Mouse (Mus musculus): ENCODE results near the gene Caml.
A peak's percentile ranks its signal among the peaks of the same experiment; 100 is the strongest.
"Not testable (repeated sequence)": the region's sequence is repeated elsewhere in the genome, so short reads cannot be mapped to it uniquely, and the experiment has no call there.

Gene Caml

DNA sequence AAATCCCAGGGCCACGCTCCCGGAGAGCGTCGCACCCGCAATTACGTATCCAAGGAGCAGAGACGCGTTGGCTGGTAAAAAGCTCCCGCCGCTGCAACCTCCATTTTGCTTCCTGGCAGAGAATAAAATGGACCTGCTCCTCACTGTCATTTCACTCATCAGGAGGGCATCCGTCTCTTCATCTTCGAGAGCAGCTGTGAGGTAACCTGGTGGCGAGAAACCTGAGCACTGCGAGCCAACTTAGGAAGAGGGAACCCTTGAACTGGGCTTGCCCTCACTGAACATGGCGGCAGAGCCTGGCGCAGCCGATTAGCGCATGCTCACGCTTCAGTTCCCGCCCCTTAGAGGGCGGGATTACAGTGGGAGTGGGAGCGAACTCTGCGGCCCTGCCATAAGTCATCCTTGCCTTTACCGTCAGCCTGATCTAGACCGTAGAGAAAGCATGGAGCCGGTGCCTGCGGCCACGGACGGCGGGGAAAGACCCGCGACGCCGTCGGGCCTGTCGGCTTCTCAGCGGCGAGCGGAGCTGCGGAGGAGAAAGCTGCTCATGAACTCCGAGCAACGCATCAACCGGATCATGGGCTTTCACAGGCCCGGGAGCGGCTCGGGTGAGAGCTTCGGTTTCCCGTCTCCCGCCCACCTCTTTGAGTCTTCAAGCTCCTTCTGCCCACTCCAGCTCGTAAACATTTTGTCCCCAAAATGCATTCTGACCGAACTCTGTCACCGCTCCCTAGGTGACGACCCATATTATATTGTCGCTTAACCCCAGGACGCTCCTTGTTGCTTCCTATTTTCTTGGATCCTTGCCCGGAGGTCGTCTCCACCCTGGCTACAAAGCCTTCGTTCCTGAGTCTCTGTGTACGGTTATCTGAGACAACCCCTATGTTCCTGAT is at the start of gene Caml:
Gene Caml (plus strand): TSS at position 357 of the 893 bp plus-strand sequence.
- DNase-seq, result peak; percentile 85 to 89

- no peak for DNase-seq
Observed at GRCm38 (mm10) chr13:55573432-55573831, 49.4 kb upstream of the Caml start, which contains the start of gene Tmed9. TSS of gene Tmed9 (plus strand) at chr13:55573732.

DNA sequence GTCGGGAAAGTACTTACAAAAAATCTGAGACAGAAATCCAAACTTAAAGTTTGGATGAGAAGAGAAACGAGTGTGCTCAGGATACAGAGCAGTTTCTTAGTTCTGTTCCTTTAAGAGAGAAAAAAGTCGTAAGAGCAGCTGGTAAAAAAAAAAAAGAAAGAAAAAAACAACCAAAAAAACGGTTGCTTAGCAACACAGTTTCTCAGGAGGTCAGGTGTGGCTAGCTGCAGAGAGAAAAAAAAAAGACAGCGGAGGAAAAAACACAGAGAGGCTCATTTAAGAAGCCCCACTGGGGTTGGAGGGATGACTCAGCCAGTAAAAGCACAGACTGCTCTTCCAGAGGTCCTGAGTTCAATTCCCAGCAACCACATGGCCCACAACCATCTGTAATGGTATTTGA is 48.5 kb upstream of the Caml start:
- DNase-seq, result no peak

- no peak for DNase-seq
Observed at GRCm38 (mm10) chr13:55575932-55576331, 46.9 kb upstream of the Caml start.

GRCm38 (mm10) chr13:55576872-55577271 is 45.9 kb upstream of the Caml start:
- DNase-seq, result not testable (repeated sequence)

DNA sequence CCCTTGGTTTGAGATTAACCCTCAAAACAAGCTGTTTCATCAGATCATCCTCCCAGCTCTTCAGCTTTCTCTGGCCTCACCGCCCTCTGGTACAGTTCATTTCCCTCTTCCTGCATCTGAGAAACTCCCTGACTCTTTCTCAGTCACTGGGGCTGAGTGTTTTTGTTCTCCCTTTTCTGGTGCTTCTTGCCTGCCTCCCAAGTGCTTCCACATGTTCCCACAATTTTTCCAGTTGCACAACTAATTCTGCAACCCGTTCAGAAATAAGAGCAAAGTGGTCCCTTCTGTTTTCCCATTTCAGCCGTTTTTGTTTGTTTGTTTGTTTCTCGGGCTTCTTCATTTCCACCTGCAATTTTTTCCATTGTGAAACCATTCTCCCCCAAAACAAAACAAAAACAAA is 44.7 kb upstream of the Caml start:
- DNase-seq, result no peak

DNA sequence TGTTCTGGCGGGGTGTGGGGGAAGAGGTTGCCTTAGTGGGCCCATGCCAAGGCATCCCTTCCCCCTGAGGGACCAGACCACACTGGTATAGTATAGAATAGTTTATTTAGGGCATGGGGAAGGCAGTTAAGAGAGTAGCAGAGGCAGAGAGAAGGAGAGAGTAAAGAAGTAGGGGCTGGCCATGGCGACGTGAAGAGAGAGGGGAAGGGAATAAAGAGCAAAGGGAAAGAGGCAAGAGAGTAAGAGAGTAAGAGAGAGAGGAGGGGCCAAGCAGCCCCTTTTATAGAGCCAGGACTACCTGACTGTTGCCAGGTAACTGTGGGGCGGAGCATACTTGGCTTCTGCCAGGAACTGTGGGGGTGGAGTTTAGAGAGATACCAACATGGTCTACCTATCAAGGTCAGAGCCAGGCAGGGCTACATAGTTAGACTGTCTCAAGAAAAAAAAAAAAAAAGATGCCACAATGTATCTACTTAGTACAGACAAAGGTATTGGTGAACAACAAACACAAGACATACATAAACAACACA is 30.8 kb upstream of the Caml start:
- peak in 1 of 2 experiments; percentile 33 for DNase-seq

- DNase-seq, result peak; percentile 96 to 98
Observed at GRCm38 (mm10) chr13:55592512-55593253, 30.1 kb upstream of the Caml start.

GRCm38 (mm10) chr13:55593254-55593747 is 29.5 kb upstream of the Caml start:
- DNase-seq, result no peak

DNA sequence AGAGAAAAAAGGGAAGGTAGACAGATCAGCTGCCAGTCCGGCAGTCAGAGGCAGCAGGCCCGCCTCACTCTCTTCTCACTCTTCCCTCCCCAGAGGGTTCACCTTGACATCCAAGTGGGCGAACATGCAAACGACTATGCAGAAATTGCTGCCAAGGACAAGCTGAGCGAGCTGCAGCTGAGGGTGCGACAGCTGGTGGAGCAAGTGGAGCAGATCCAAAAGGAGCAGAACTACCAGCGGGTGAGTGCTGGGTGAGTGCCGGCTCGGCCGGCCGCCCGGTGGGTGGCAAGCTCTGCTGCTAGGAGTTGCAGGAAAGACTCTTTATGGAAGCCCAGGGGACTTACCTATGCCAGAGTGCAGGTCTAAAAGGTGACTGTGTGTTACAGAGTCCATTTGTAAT is 27.4 kb upstream of the Caml start:
- DNase-seq, result no peak

DNA sequence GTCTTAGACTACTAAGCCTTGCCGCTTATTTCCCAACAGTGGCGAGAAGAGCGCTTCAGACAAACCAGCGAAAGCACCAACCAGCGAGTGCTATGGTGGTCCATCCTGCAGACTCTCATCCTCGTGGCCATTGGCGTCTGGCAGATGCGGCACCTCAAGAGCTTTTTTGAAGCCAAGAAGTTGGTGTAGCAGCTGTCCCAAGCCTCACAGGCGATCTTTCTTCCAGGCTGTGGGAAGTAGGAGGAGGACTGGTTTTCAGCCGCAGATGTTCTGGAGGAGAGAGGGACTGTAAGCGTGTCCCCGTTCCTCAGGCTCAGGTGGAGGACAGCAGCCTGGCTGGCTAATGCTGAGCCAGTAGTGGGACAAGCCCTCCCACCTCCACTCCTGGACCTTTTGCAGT is 26.0 kb upstream of the Caml start:
- DNase-seq, result no peak

DNA sequence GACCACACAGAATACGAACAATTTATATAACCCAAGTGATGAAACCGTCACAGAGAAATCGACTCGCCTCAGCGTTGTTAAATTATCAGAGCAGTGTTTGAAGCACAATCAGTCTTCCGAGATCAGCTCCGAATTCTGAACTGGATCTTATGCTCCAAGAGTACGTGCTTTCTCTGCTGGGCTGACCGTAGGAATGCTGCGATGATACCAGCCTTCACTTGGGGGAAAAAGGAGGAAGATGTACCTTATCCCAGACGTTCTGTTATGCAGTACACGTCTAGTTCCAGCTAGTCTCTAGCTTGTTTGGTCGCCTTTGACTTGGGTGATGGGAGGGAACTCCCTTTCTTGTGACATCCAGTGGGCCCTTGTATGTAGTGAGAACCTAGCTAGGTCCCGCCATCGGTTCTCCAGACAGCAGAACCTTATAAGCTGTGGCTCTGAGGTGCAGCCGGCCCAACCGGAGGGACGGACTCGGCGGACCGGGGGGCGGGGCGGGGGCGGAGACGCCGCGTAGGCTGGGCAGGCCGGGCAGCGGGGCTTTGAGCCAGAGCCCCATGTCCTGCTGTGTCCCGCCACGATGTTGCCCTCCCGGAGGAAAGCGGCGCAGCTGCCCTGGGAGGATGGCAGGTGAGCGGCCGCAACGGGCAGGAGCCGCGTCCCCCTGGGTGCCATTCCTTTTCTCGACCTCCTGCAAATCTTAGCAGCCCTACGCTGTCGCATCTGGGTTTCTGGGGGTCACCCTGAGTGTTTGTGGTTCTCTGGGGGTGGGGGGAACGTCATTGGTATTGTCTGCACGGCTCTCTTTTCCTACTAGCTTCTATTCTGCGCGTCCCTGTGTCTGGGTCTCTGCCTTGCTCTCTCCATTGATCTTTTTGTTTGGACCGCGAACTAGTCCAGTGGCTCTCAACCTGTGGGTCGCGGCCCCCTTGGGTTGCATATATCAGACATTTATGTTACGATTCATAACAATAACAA is 23.0 kb upstream of the Caml start, which contains the start of gene B4galt7:
Gene B4galt7 (plus strand): TSS at position 331 of the 975 bp plus-strand sequence.
- DNase-seq, result peak; percentile 77

- DNase-seq, result peak; percentile 30 to 38
Observed at GRCm38 (mm10) chr13:55600657-55601056, 22.1 kb upstream of the Caml start.

- DNase-seq, result peak; percentile 79 to 84
Observed at GRCm38 (mm10) chr13:55601611-55602010, 21.2 kb upstream of the Caml start.

DNA sequence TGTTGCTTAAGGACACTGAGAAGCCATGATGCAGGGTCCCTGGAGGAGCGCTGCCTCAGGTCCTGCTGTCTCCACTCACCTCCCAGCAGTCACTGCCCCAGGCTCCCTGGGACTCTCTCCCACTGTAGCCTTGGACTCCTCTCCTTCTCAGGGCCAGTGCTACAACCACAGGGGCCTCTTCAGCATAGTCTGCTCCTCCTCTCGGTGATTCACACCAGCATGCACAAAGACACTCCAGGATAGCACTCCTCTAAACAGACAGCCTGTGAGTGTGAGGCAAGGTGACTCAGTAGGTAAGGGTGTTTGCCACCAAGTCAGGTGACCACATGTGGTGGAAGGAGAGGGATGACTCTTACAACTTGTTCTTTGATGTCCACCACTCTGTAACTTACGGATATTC is 18.2 kb upstream of the Caml start:
- no peak for DNase-seq

- DNase-seq, result no peak
Observed at GRCm38 (mm10) chr13:55606899-55607623, 15.7 kb upstream of the Caml start.

DNA sequence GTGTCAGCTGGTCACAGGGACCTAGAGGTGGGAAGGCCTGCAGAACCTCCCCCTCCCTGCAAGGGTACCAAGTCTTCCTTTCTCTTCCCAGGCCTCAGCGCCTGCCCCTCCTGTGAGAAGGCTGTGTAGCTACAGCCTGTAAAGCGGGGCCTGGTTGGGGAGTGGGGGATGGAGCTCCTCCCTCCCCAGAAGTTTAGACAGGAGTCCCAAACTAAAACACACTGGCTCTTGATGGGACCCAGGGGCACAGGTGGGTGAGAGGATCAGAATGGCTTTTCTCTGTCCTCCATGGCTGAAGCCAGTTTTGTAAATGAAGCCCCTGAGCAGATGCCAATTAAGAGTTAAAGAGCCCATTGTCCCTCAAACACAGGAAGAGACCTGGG is 15.2 kb upstream of the Caml start:
- DNase-seq, result no peak

GRCm38 (mm10) chr13:55611996-55612395 is 10.8 kb upstream of the Caml start:
- DNase-seq, result no peak

DNA sequence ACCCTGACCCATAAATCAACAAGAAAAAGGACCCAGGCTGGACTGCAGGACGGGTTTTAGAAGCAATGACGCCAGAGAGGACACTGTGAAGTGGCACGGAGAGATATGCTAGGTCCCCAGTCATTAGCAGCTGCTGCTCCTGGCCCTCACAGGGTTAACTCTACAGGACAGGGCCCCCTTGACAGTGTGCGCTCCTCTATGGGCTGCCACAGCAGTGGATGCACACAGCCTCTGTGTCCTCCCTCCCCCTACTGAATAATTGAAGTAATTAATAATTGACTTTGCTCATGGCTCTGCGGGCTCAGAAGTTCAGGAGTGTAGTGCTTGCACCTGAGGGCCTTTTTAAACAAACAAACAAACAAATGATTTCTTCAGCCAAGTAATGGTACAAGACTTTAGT is 9.3 kb upstream of the Caml start:
- no peak for DNase-seq

GRCm38 (mm10) chr13:55619328-55619727 is 3.5 kb upstream of the Caml start:
- DNase-seq, result no peak

- DNase-seq, result no peak
Observed at GRCm38 (mm10) chr13:55620275-55620674, 2.5 kb upstream of the Caml start.
